Mouse (Mus musculus) embryonic fibroblast, embryonic 13.5 days (primary cell): ENCODE measurements around the gene Slc2a8. TPM values are rescaled to one million over a fixed set of nuclear protein-coding genes. Genes with fewer than 3 reads are reported as not detected.

Experiments used
- H3K27ac ChIP-seq: 2 replicates; pipeline ENCODE4 v1.5.1; 2012; ENCODE audit warnings: low read length, control low read depth, inconsistent platforms; ENCODE audit not compliant: insufficient read depth
- H3K4me1 ChIP-seq: 2 replicates; pipeline ENCODE4 v1.6.1; 2011; ENCODE audit warnings: low read length; ENCODE audit not compliant: control insufficient read depth, insufficient read depth
- H3K4me3 ChIP-seq: 2 replicates; pipeline ENCODE4 v1.5.1; 2011; ENCODE audit warnings: mild to moderate bottlenecking, control low read depth, low read length; ENCODE audit not compliant: insufficient read depth
- CTCF ChIP-seq: IDR thresholded peaks from 2 replicates; pipeline ENCODE4 v1.5.1; 2011; ENCODE audit warnings: mild to moderate bottlenecking, control low read depth, low read length, moderate library complexity, borderline replicate concordance; ENCODE audit not compliant: insufficient read depth
- POLR2A ChIP-seq: IDR thresholded peaks from 2 replicates; pipeline ENCODE4 v1.6.1; 2011; ENCODE audit warnings: low read depth, mild to moderate bottlenecking, control low read depth, low read length, moderate library complexity
- polyA plus RNA-seq: library from polyadenylated mRNA; stranded (reverse); fragments of >200 nt; gene quantifications from 2 replicates; pipeline ENCODE4 v1.2.4, GENCODE M21; 2011; ENCODE audit warnings: low read depth; ENCODE audit not compliant: missing spikeins, insufficient read length

Gene Slc2a8
- polyA plus RNA-seq, 1 experiment, result 5.9 TPM

- TF ChIP-seq POLR2A, result no peak
- TF ChIP-seq CTCF, result no peak
- H3K27ac ChIP-seq, result no peak overlapping the region
- H3K4me3 ChIP-seq, result no peak overlapping the region
- no peaks in the 10 kb centered on the region for H3K4me1 ChIP-seq
Observed at GRCm38 (mm10) chr2:32947454-32947853, 34.4 kb downstream of the Slc2a8 start.

GRCm38 (mm10) chr2:32940483-32940882, 41.4 kb downstream of the Slc2a8 start:
- no peaks in the 10 kb centered on the region for H3K4me1 ChIP-seq
- H3K27ac ChIP-seq, result no peak overlapping the region
- H3K4me3 ChIP-seq, result no peak overlapping the region
- no peak for TF ChIP-seq CTCF
- TF ChIP-seq POLR2A, result no peak

GRCm38 (mm10) chr2:32939418-32939817, 42.5 kb downstream of the Slc2a8 start:
- TF ChIP-seq CTCF (no peak), POLR2A (no peak)
- Histone ChIP-seq H3K27ac (no peak overlapping the region), H3K4me3 (no peak overlapping the region), H3K4me1 (no peaks in the 10 kb centered on the region)

GRCm38 (mm10) chr2:32938741-32939140, 43.1 kb downstream of the Slc2a8 start:
- Histone ChIP-seq H3K27ac (no peak overlapping the region), H3K4me1 (no peaks in the 10 kb centered on the region), H3K4me3 (no peak overlapping the region)
- TF ChIP-seq CTCF (no peak), POLR2A (no peak)

GRCm38 (mm10) chr2:32931730-32932129, 50.2 kb downstream of the Slc2a8 start:
- TF ChIP-seq POLR2A (no peak), CTCF (no peak)
- Histone ChIP-seq H3K27ac (no peak overlapping the region), H3K4me1 (no peaks in the 10 kb centered on the region; the same call in 1 of the 2 replicates), H3K4me3 (no peak overlapping the region)

GRCm38 (mm10) chr2:32928947-32929829, 52.7 kb downstream of the Slc2a8 start:
- TF ChIP-seq POLR2A, result no peak
- TF ChIP-seq CTCF, result no peak
- no peak overlapping the region for H3K27ac ChIP-seq
- no peak overlapping the region for H3K4me3 ChIP-seq
- H3K4me1 ChIP-seq, result no peaks in the 10 kb centered on the region; the same call in 1 of the 2 replicates

GRCm38 (mm10) chr2:32928235-32928946, 53.5 kb downstream of the Slc2a8 start:
- peak overlapping the region; percentile 86 for H3K27ac ChIP-seq
- no peak overlapping the region for H3K4me3 ChIP-seq
- no peaks in the 10 kb centered on the region; the same call in 1 of the 2 replicates for H3K4me1 ChIP-seq
- TF ChIP-seq CTCF, result peak; percentile 87
- TF ChIP-seq POLR2A, result no peak

GRCm38 (mm10) chr2:32927624-32928234, 54.2 kb downstream of the Slc2a8 start:
- no peak overlapping the region for H3K4me3 ChIP-seq
- no peak for TF ChIP-seq POLR2A
- no peak for TF ChIP-seq CTCF
- H3K27ac ChIP-seq, result peak overlapping the region; percentile 86
- H3K4me1 ChIP-seq, result no peaks in the 10 kb centered on the region; the same call in 1 of the 2 replicates

GRCm38 (mm10) chr2:32926330-32927075, 55.4 kb downstream of the Slc2a8 start:
- no peak overlapping the region for H3K4me3 ChIP-seq
- H3K4me1 ChIP-seq, result no peaks in the 10 kb centered on the region; the same call in 1 of the 2 replicates
- H3K27ac ChIP-seq, result peak overlapping the region; percentile 66; the same call in 1 of the 2 replicates
- TF ChIP-seq POLR2A, result no peak
